Mouse (Mus musculus): Measurements from ENCODE around the gene Tchh.

DNA sequence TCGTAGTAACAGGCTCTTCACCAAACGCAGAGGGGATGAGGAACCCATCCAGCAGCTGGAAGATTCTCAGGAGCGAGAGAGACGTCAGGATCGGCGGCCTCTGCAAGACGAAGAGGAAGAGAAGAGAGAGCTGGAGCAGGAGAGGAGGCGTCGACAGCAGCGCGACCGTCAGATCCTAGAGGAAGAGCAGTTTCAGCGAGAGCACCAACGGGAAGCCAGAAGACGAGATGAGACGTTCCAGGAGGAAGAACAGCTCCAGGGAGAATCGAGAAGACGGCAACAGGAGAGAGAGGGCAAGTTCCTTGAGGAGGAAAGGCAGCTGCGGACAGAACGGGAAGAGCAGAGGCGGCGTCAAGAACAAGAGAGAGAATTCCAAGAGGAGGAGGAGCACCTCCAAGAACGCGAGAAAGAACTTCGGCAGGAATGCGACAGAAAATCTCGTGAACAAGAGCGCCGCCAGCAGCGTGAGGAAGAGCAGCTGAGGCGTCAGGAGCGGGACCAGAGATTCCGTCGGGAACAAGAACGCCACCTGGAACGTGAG, 3.1 kb downstream of the Tchh start:
- TF ChIP-seq CTCF (IDR thresholded peaks at IDR 0.05) (no peak), EP300 (IDR thresholded peaks at IDR 0.05) (no peak)
